Mouse (Mus musculus) urinary bladder, postnatal 4 days (tissue): ENCODE data around the gene Cmtm4.

Experiments used
- DNase-seq, 2 experiments: peaks; one replicate each; pipeline ENCODE4 v3.0.0; 2021 to 2022; ENCODE audit warnings: low spot score in 2 of 2

Cmtm4 gene

GRCm38 (mm10) chr8:104411468-104411867 is 15.9 kb upstream of the Cmtm4 start:
- DNase-seq = no peak

GRCm38 (mm10) chr8:104410628-104411273 is 15.1 kb upstream of the Cmtm4 start:
- DNase-seq = no peak

GRCm38 (mm10) chr8:104408328-104409110 is 12.9 kb upstream of the Cmtm4 start:
- DNase-seq = no peak

GRCm38 (mm10) chr8:104406340-104407128 is 10.9 kb upstream of the Cmtm4 start:
- DNase-seq = no peak

- no peak for DNase-seq
Observed at GRCm38 (mm10) chr8:104405430-104406187, 10.0 kb upstream of the Cmtm4 start.

GRCm38 (mm10) chr8:104403596-104403995 is 8.0 kb upstream of the Cmtm4 start:
- DNase-seq = no peak

- DNase-seq = peak in 1 of 2 experiments; percentile 58
Observed at GRCm38 (mm10) chr8:104394801-104395702, 555 bp downstream of the Cmtm4 start.

- no peak for DNase-seq
Observed at GRCm38 (mm10) chr8:104393767-104394166, 1.8 kb downstream of the Cmtm4 start.

- no peak for DNase-seq
Observed at GRCm38 (mm10) chr8:104393139-104393538, 2.5 kb downstream of the Cmtm4 start.

- DNase-seq = no peak
Observed at GRCm38 (mm10) chr8:104390245-104390644, 5.4 kb downstream of the Cmtm4 start.

GRCm38 (mm10) chr8:104387980-104388379 is 7.6 kb downstream of the Cmtm4 start:
- no peak for DNase-seq

GRCm38 (mm10) chr8:104387501-104387900 is 8.1 kb downstream of the Cmtm4 start:
- DNase-seq = no peak

GRCm38 (mm10) chr8:104386693-104387092 is 8.9 kb downstream of the Cmtm4 start:
- no peak for DNase-seq

- DNase-seq = no peak
Observed at GRCm38 (mm10) chr8:104383977-104384376, 11.6 kb downstream of the Cmtm4 start.

- DNase-seq = no peak
Observed at GRCm38 (mm10) chr8:104383296-104383695, 12.3 kb downstream of the Cmtm4 start.

GRCm38 (mm10) chr8:104380961-104381411 is 14.6 kb downstream of the Cmtm4 start:
- DNase-seq = no peak

GRCm38 (mm10) chr8:104380269-104380668 is 15.3 kb downstream of the Cmtm4 start:
- no peak for DNase-seq

- DNase-seq = no peak
Observed at GRCm38 (mm10) chr8:104379301-104379836, 16.2 kb downstream of the Cmtm4 start.

- no peak for DNase-seq
Observed at GRCm38 (mm10) chr8:104376669-104377068, 18.9 kb downstream of the Cmtm4 start.

GRCm38 (mm10) chr8:104375959-104376358 is 19.6 kb downstream of the Cmtm4 start:
- DNase-seq = no peak
